ENCODE assay signal across 13 mouse cellular contexts in genomic region chr4:109973991-109974654, GRCm38 (mm10). TPM values are rescaled to one million over a fixed set of nuclear protein-coding genes. Genes with fewer than 3 reads are reported as not detected.
DNase-seq lines count a peak whose midpoint lies in the region; ATAC-seq lines count a peak whose summit lies in the region.
"Had no signal": no experiment of that assay in that cellular context is flagged by ENCODE, and none has a peak within 500 bp of the region (broad histone marks: within the 10 kb centered on the region; RNA-seq: fewer than 3 reads in every experiment).

No protein-coding gene starts in this region.

- H3K27ac ChIP-seq in hindbrain, embryonic 10.5 days = no peak overlapping the region
- H3K27ac ChIP-seq in hindbrain, embryonic 16.5 days (ENCODE audit: low read depth, low read length) = no peak overlapping the region
- H3K27ac ChIP-seq in neural tube, embryonic 15.5 days (replicated peaks) = no peak overlapping the region
- peak overlapping the region; percentile 21; the same call in 1 of the 2 replicates for H3K27ac ChIP-seq in forebrain, embryonic 13.5 days
- H3K27ac ChIP-seq in limb, embryonic 15.5 days = no peak overlapping the region

- H3K27me3 ChIP-seq in hindbrain, embryonic 10.5 days (ENCODE audit: insufficient read depth, poor library complexity, severe bottlenecking) = peaks cover 98% of the 10 kb centered on the region
- H3K27me3 ChIP-seq in hindbrain, embryonic 16.5 days (replicated peaks; ENCODE audit: control insufficient read depth, insufficient read depth, low read length) = peaks cover 62% of the 10 kb centered on the region
- peaks cover 91% of the 10 kb centered on the region for H3K27me3 ChIP-seq in neural tube, embryonic 15.5 days (replicated peaks)
- peaks cover 88% of the 10 kb centered on the region for H3K27me3 ChIP-seq in forebrain, embryonic 13.5 days
- peaks cover 82% of the 10 kb centered on the region for H3K27me3 ChIP-seq in limb, embryonic 15.5 days

- no peaks in the 10 kb centered on the region for H3K9me3 ChIP-seq in hindbrain, embryonic 10.5 days
- peaks cover 4% of the 10 kb centered on the region; the same call in 1 of the 2 replicates for H3K9me3 ChIP-seq in hindbrain, embryonic 16.5 days (ENCODE audit: control insufficient read depth, low read length)
- H3K9me3 ChIP-seq in neural tube, embryonic 15.5 days (replicated peaks) = no peaks in the 10 kb centered on the region
- H3K9me3 ChIP-seq in forebrain, embryonic 13.5 days (replicated peaks) = no peaks in the 10 kb centered on the region
- H3K9me3 ChIP-seq in limb, embryonic 15.5 days = no peaks in the 10 kb centered on the region

- no peaks in the 10 kb centered on the region for H3K36me3 ChIP-seq in hindbrain, embryonic 10.5 days
- no peaks in the 10 kb centered on the region for H3K36me3 ChIP-seq in hindbrain, embryonic 16.5 days (ENCODE audit: control insufficient read depth, insufficient read depth, low read length)
- no peaks in the 10 kb centered on the region for H3K36me3 ChIP-seq in neural tube, embryonic 15.5 days
- no peaks in the 10 kb centered on the region for H3K36me3 ChIP-seq in forebrain, embryonic 13.5 days (ENCODE audit: poor library complexity, severe bottlenecking)
- H3K36me3 ChIP-seq in limb, embryonic 15.5 days = no peaks in the 10 kb centered on the region

- 2% methylated on average over 20 of the region's 20 CpGs for WGBS in hindbrain, embryonic 10.5 days
- 2% methylated on average over 20 of the region's 20 CpGs for WGBS in hindbrain, embryonic 16.5 days
- 2% methylated on average over 20 of the region's 20 CpGs for WGBS in neural tube, embryonic 15.5 days
- 3% methylated on average over 20 of the region's 20 CpGs for WGBS in forebrain, embryonic 13.5 days
- WGBS in limb, embryonic 15.5 days = 3% methylated on average over 20 of the region's 20 CpGs

- H3K4me2 ChIP-seq in hindbrain, embryonic 16.5 days (ENCODE audit: low read length) = no peak overlapping the region; the same call in 1 of the 2 replicates
- no peak overlapping the region for H3K4me2 ChIP-seq in neural tube, embryonic 15.5 days
- peak overlapping the region; percentile 79 for H3K4me2 ChIP-seq in forebrain, embryonic 13.5 days
- H3K4me2 ChIP-seq in limb, embryonic 15.5 days = 0 out of 2 replicates have a peak overlapping the region, but pooled peaks have one; percentile 24

- peaks cover 26% of the 10 kb centered on the region for H3K4me1 ChIP-seq in hindbrain, embryonic 10.5 days (replicated peaks)
- peaks cover 16% of the 10 kb centered on the region for H3K4me1 ChIP-seq in hindbrain, embryonic 16.5 days (ENCODE audit: control insufficient read depth, insufficient read depth, low read depth, low read length)
- H3K4me1 ChIP-seq in neural tube, embryonic 15.5 days = peaks cover 23% of the 10 kb centered on the region
- H3K4me1 ChIP-seq in forebrain, embryonic 13.5 days = peaks cover 34% of the 10 kb centered on the region
- peaks cover 25% of the 10 kb centered on the region for H3K4me1 ChIP-seq in limb, embryonic 15.5 days

- peak; percentile 29 for DNase-seq in hindbrain, embryonic 10.5 days (ENCODE audit: low spot score)
- peak; percentile 49 for DNase-seq in neural tube, embryonic 10.5 days (ENCODE audit: extremely low spot score, low spot score)
- no peak for DNase-seq in B cell, adult 2 months
- DNase-seq in lung, postnatal 4 days = no peak
- DNase-seq: cerebellum, adult 9-10 months; gastrocnemius, postnatal 14 days; layer of hippocampus, adult 9-11 months; left cerebral cortex, postnatal 4 days had no signal

- no peak overlapping the region for H3K4me3 ChIP-seq in hindbrain, embryonic 10.5 days
- no peak overlapping the region for H3K4me3 ChIP-seq in hindbrain, embryonic 16.5 days (ENCODE audit: low read length)
- no peak overlapping the region for H3K4me3 ChIP-seq in neural tube, embryonic 15.5 days (replicated peaks)
- peak overlapping the region; percentile 70 for H3K4me3 ChIP-seq in forebrain, embryonic 13.5 days
- H3K4me3 ChIP-seq in limb, embryonic 15.5 days = no peak overlapping the region
- H3K4me3 ChIP-seq: erythroblast, embryonic 14.5 days had no signal

- no peak for ATAC-seq in hindbrain, embryonic 16.5 days
- ATAC-seq in neural tube, embryonic 15.5 days (ENCODE audit: low FRiP score) = no peak
- ATAC-seq in forebrain, embryonic 13.5 days = no peak
- no peak for ATAC-seq in limb, embryonic 15.5 days (ENCODE audit: insufficient number of reproducible peaks, low FRiP score, low TSS enrichment, low read depth)

- no peak overlapping the region for H3K9ac ChIP-seq in hindbrain, embryonic 16.5 days (ENCODE audit: low read depth, low read length)
- H3K9ac ChIP-seq in neural tube, embryonic 15.5 days (replicated peaks) = no peak overlapping the region
- peak overlapping the region; percentile 97 for H3K9ac ChIP-seq in forebrain, embryonic 13.5 days
- H3K9ac ChIP-seq in limb, embryonic 15.5 days = no peak overlapping the region

RNA-seq across cellular contexts. Expression of gene Dmrta2, which starts 3.7 kb away (rescaled TPM):
- 0.30 and 0.41 TPM in 2 replicates for polyA plus RNA-seq in hindbrain, embryonic 10.5 days (2016; fragmentation: Nextera tagmentation; extraction: Ambion mirVana)
- polyA plus RNA-seq in hindbrain, embryonic 16.5 days (2015; fragmentation: Nextera tagmentation; extraction: Ambion mirVana) = 0.05 and 0.19 TPM in 2 replicates
- polyA plus RNA-seq in neural tube, embryonic 15.5 days (2015; fragmentation: Nextera tagmentation; extraction: Ambion mirVana) = 0.08 TPM in 1 of 2 replicates, not detected in the other
- polyA plus RNA-seq in forebrain, embryonic 13.5 days (2015; fragmentation: Nextera tagmentation; extraction: Ambion mirVana) = 6.1 and 7.1 TPM in 2 replicates
- polyA plus RNA-seq in limb, embryonic 15.5 days (2015; fragmentation: Nextera tagmentation; extraction: Ambion mirVana) = 0.09 and 0.17 TPM in 2 replicates

Comparison
In these comparisons a context has a peak if more than half of its experiments do, and no peak if none do; other contexts are left out.
1. DNase-seq: peak in hindbrain, embryonic 10.5 days (single experiment) and neural tube, embryonic 10.5 days (single experiment); none in B cell, adult 2 months (0 of 2) and lung, postnatal 4 days (0 of 2).
2. H3K4me2 ChIP-seq: peak in forebrain, embryonic 13.5 days (single experiment) and limb, embryonic 15.5 days (single experiment); none in hindbrain, embryonic 16.5 days (single experiment) and neural tube, embryonic 15.5 days (single experiment).